Mouse (Mus musculus) heart, embryonic 16.5 days (tissue): Measurements from ENCODE around the gene Ppp1r9b. TPM values are rescaled to one million over a fixed set of nuclear protein-coding genes. Genes with fewer than 3 reads are reported as not detected.

Experiments
- ATAC-seq: fragments of 200-750 bp; cut with Nextera tagmentation; replicated peaks from 2 replicates; pipeline ENCODE4 v1.8.0; 2017; ENCODE audit warnings: moderate number of reproducible peaks; ENCODE audit not compliant: insufficient read depth, low FRiP score; ENCODE audit errors: extremely low read depth
- H3K27ac ChIP-seq: fragments of 300-500 bp; sonication (generic); 2 replicates; pipeline ENCODE4 v1.5.1; 2014; ENCODE audit warnings: mild to moderate bottlenecking, low read length, control low read depth, moderate library complexity
- H3K27me3 ChIP-seq: fragments of 300-500 bp; sonication (generic); 2 replicates; pipeline ENCODE4 v1.6.1; 2014; ENCODE audit warnings: low read length, mixed read lengths; ENCODE audit not compliant: control insufficient read depth, insufficient read depth
- H3K36me3 ChIP-seq: fragments of 300-500 bp; sonication (generic); 2 replicates; pipeline ENCODE4 v1.6.1; 2014; ENCODE audit not compliant: control insufficient read depth, insufficient read depth
- H3K4me1 ChIP-seq: fragments of 300-500 bp; sonication (generic); 2 replicates; pipeline ENCODE4 v1.6.1; 2014; ENCODE audit warnings: low read length, mixed read lengths; ENCODE audit not compliant: control insufficient read depth, insufficient read depth
- H3K4me2 ChIP-seq: fragments of 300-500 bp; sonication (generic); 2 replicates; pipeline ENCODE4 v1.6.1; 2014; ENCODE audit warnings: low read depth, mild to moderate bottlenecking, control low read depth, low read length
- H3K4me3 ChIP-seq: fragments of 300-500 bp; sonication (generic); 2 replicates; pipeline ENCODE4 v1.5.1; 2014; ENCODE audit warnings: mild to moderate bottlenecking, control low read depth, low read length
- H3K9ac ChIP-seq: fragments of 300-500 bp; sonication (generic); 2 replicates; pipeline ENCODE4 v1.6.1; 2014; ENCODE audit warnings: low read length, control low read depth
- H3K9me3 ChIP-seq: fragments of 300-500 bp; sonication (generic); replicated peaks from 2 replicates; pipeline ENCODE4 v1.6.1; 2016; ENCODE audit warnings: low read length; ENCODE audit not compliant: control insufficient read depth
- WGBS: fragments of 180-500 bp; shearing (Covaris S2); extraction: QIAGEN DNeasy Blood & Tissue Kit; methylation state at CpG from one replicate; pipeline ENCODE4 v1.1.7; 2014; 5-methylcytosine and 5-hydroxymethylcytosine counted together
- polyA plus RNA-seq: library from polyadenylated mRNA; unstranded; fragments of >200 nt; fragmentation: Nextera tagmentation; extraction: Ambion mirVana; gene quantifications from 2 replicates; pipeline ENCODE4 v1.2.1, GENCODE M21; 2015

Gene Ppp1r9b
- polyA plus RNA-seq, result 5.8 and 6.4 TPM in 2 replicates

GRCm38 (mm10) chr11:94990749-94991577, at the start of gene Ppp1r9b:
Gene Ppp1r9b (plus strand): TSS chr11:94991035.
- H3K4me3 ChIP-seq, result peak within 1 kb of the TSS; percentile 93
- H3K36me3 ChIP-seq, result no peaks in the 10 kb centered on the region
- ATAC-seq, result peak; percentile 82
- H3K9ac ChIP-seq, result peak within 1 kb of the TSS; percentile 95
- peak within 1 kb of the TSS; percentile 94 for H3K27ac ChIP-seq
- H3K27me3 ChIP-seq, result no peaks in the 10 kb centered on the region
- H3K9me3 ChIP-seq, result no peaks in the 10 kb centered on the region
- H3K4me2 ChIP-seq, result peak within 1 kb of the TSS; percentile 98
- H3K4me1 ChIP-seq, result peaks cover 62% of the 10 kb centered on the region
- under 1% methylated on average over 59 of the region's 69 CpGs for WGBS

GRCm38 (mm10) chr11:94941121-94941520, 49.7 kb upstream of the Ppp1r9b start:
- ATAC-seq, result no peak
- H3K4me1 ChIP-seq, result peaks cover 11% of the 10 kb centered on the region
- H3K4me2 ChIP-seq, result peak overlapping the region; percentile 24; the same call in 1 of the 2 replicates
- peak overlapping the region; percentile 8; the same call in 1 of the 2 replicates for H3K27ac ChIP-seq
- WGBS, result 35% methylated on average over 9 of the region's 9 CpGs
- H3K4me3 ChIP-seq, result 0 out of 2 replicates have a peak overlapping the region, but pooled peaks have one; percentile 1
- peaks cover 14% of the 10 kb centered on the region for H3K27me3 ChIP-seq
- H3K9ac ChIP-seq, result 0 out of 2 replicates have a peak overlapping the region, but pooled peaks have one; percentile 22
- no peaks in the 10 kb centered on the region for H3K9me3 ChIP-seq
- H3K36me3 ChIP-seq, result no peaks in the 10 kb centered on the region

- Histone ChIP-seq H3K4me1 (peaks cover 8% of the 10 kb centered on the region), H3K27me3 (peaks cover 9% of the 10 kb centered on the region), H3K4me3 (no peak overlapping the region), H3K27ac (peak overlapping the region; percentile 15; the same call in 1 of the 2 replicates), H3K4me2 (peak overlapping the region; percentile 10; the same call in 1 of the 2 replicates), H3K9me3 (no peaks in the 10 kb centered on the region), H3K36me3 (no peaks in the 10 kb centered on the region), H3K9ac (no peak overlapping the region)
- no peak for ATAC-seq
- 76% methylated on average over 8 of the region's 8 CpGs for WGBS
Observed at GRCm38 (mm10) chr11:94941776-94942175, 49.1 kb upstream of the Ppp1r9b start.

GRCm38 (mm10) chr11:94942282-94943023, 48.4 kb upstream of the Ppp1r9b start:
- Histone ChIP-seq H3K36me3 (no peaks in the 10 kb centered on the region), H3K4me3 (no peak overlapping the region), H3K27me3 (peaks cover 9% of the 10 kb centered on the region), H3K9me3 (no peaks in the 10 kb centered on the region), H3K27ac (peak overlapping the region; percentile 63), H3K4me2 (peak overlapping the region; percentile 10; the same call in 1 of the 2 replicates), H3K9ac (no peak overlapping the region), H3K4me1 (peaks cover 5% of the 10 kb centered on the region)
- WGBS, result 49% methylated on average over 13 of the region's 13 CpGs
- ATAC-seq, result no peak

GRCm38 (mm10) chr11:94943054-94943453, 47.8 kb upstream of the Ppp1r9b start:
- H3K4me2 ChIP-seq, result no peak overlapping the region
- H3K27ac ChIP-seq, result peak overlapping the region; percentile 63; the same call in 1 of the 2 replicates
- no peaks in the 10 kb centered on the region for H3K36me3 ChIP-seq

GRCm38 (mm10) chr11:94944295-94944694, 46.5 kb upstream of the Ppp1r9b start:
- Histone ChIP-seq H3K27ac (peak overlapping the region; percentile 63), H3K36me3 (no peaks in the 10 kb centered on the region), H3K9ac (no peak overlapping the region), H3K4me1 (no peaks in the 10 kb centered on the region), H3K4me3 (no peak overlapping the region), H3K9me3 (no peaks in the 10 kb centered on the region), H3K27me3 (peaks cover 9% of the 10 kb centered on the region), H3K4me2 (no peak overlapping the region)
- 26% methylated on average over 8 of the region's 8 CpGs for WGBS
- ATAC-seq, result no peak

More at GRCm38 (mm10) chr11:94943054-94943453, 47.8 kb upstream of the Ppp1r9b start:
- Histone ChIP-seq H3K9ac (no peak overlapping the region), H3K27me3 (peaks cover 9% of the 10 kb centered on the region), H3K4me1 (no peaks in the 10 kb centered on the region), H3K4me3 (no peak overlapping the region), H3K9me3 (no peaks in the 10 kb centered on the region)
- no peak for ATAC-seq
- WGBS, result 66% methylated on average over 15 of the region's 15 CpGs

- H3K4me2 ChIP-seq, result no peak overlapping the region
- no peaks in the 10 kb centered on the region for H3K9me3 ChIP-seq
- no peak overlapping the region for H3K9ac ChIP-seq
- no peaks in the 10 kb centered on the region for H3K36me3 ChIP-seq
- no peak overlapping the region for H3K4me3 ChIP-seq
- H3K4me1 ChIP-seq, result no peaks in the 10 kb centered on the region
- no peak for ATAC-seq
- H3K27me3 ChIP-seq, result peaks cover 9% of the 10 kb centered on the region
- H3K27ac ChIP-seq, result peak overlapping the region; percentile 45
- WGBS, result 77% methylated on average over 12 of the region's 12 CpGs
Observed at GRCm38 (mm10) chr11:94945236-94945635, 45.6 kb upstream of the Ppp1r9b start.

GRCm38 (mm10) chr11:94952169-94952568, 38.7 kb upstream of the Ppp1r9b start:
- Histone ChIP-seq H3K36me3 (no peaks in the 10 kb centered on the region), H3K9ac (no peak overlapping the region), H3K27ac (peak overlapping the region; percentile 10; the same call in 1 of the 2 replicates), H3K4me1 (peaks cover 5% of the 10 kb centered on the region; the same call in 1 of the 2 replicates), H3K27me3 (no peaks in the 10 kb centered on the region), H3K4me3 (no peak overlapping the region), H3K9me3 (no peaks in the 10 kb centered on the region), H3K4me2 (no peak overlapping the region)
- ATAC-seq, result no peak
- 15% methylated on average over 6 of the region's 6 CpGs for WGBS
